27 mouse cellular contexts compared by ENCODE assay signal in the genomic region with DNA sequence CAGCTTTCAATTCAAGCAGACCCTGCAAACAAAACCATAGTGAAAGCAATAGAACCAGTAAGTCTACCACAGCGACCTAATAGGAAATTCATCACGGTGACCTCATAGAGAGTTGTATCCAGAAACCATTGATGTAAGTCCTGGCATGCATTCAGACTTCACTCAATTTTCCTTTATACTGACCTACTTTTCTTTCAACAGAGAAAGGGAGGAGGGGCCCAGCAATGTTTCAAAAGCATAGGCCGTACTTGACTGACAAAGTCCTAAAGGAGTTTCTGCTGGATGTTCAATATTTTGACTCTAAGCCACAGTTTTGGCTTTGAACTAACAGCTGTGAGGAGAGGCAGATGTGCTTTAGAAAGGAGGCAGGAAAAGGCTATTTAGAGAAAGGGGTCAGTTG.
DNase-seq lines count a peak whose midpoint lies in the region; ATAC-seq and TF ChIP-seq lines count a peak whose summit lies in the region.
"Had no signal": no experiment of that assay in that cellular context is flagged by ENCODE, and none has a peak within 500 bp of the region (broad histone marks: within the 10 kb centered on the region; RNA-seq: fewer than 3 reads in every experiment).

No protein-coding gene starts in this region.

- H3K4me1 ChIP-seq in forebrain, embryonic 15.5 days = peaks cover 6% of the 10 kb centered on the region; the same call in 1 of the 2 replicates
- no peaks in the 10 kb centered on the region for H3K4me1 ChIP-seq in forebrain, embryonic 11.5 days (replicated peaks; ENCODE audit: control insufficient read depth, insufficient read depth, low read length)
- no peaks in the 10 kb centered on the region for H3K4me1 ChIP-seq in lung, embryonic 14.5 days (ENCODE audit: insufficient read depth)
- H3K4me1 ChIP-seq: embryonic facial prominence, embryonic 13.5 days; heart, embryonic 12.5 days; hindbrain, embryonic 15.5 days; limb, embryonic 15.5 days; liver, embryonic 13.5 days; neural tube, embryonic 13.5 days had no signal

- H3K4me3 ChIP-seq in forebrain, embryonic 15.5 days = no peak overlapping the region
- no peak overlapping the region for H3K4me3 ChIP-seq in forebrain, embryonic 11.5 days (ENCODE audit: low read depth, low read length)
- no peak overlapping the region for H3K4me3 ChIP-seq in lung, embryonic 14.5 days (ENCODE audit: low read depth, low read length)
- H3K4me3 ChIP-seq: embryonic facial prominence, embryonic 13.5 days; erythroblast, embryonic 14.5 days; heart, embryonic 12.5 days; hindbrain, embryonic 15.5 days; limb, embryonic 15.5 days; liver, embryonic 13.5 days; neural tube, embryonic 13.5 days had no signal

- WGBS in forebrain, embryonic 15.5 days = 14% methylated on average over 3 of the region's 3 CpGs
- WGBS in forebrain, embryonic 11.5 days = 61% methylated on average over 3 of the region's 3 CpGs
- WGBS in lung, embryonic 14.5 days = 72% methylated on average over 3 of the region's 3 CpGs

- TF ChIP-seq CTCF in lung, embryonic 14.5 days (IDR thresholded peaks at IDR 0.05; ENCODE audit: low read depth) = no peak

- H3K9ac ChIP-seq in forebrain, embryonic 15.5 days (replicated peaks) = no peak overlapping the region
- no peak overlapping the region for H3K9ac ChIP-seq in forebrain, embryonic 11.5 days (ENCODE audit: low read length)
- H3K9ac ChIP-seq in lung, embryonic 14.5 days = no peak overlapping the region
- H3K9ac ChIP-seq: embryonic facial prominence, embryonic 13.5 days; heart, embryonic 12.5 days; hindbrain, embryonic 15.5 days; limb, embryonic 15.5 days; liver, embryonic 13.5 days; neural tube, embryonic 13.5 days had no signal

- no peak for DNase-seq in forebrain, embryonic 11.5 days (ENCODE audit: low spot score)
- DNase-seq in lung, embryonic 14.5 days = peak; percentile 18
- DNase-seq in lung, postnatal 10 days = no peak
- peak; percentile 31 for DNase-seq in brain, adult 2 months (ENCODE audit: low read depth, low spot score)
- peak; percentile 29 for DNase-seq in retina, embryonic 14.5 days (ENCODE audit: low spot score)
- DNase-seq in spleen, postnatal 36 days (ENCODE audit: low spot score in 2 of 2) = no peak
- DNase-seq: adrenal gland, adult 8-10 months; cerebellum, adult 11 months; cerebellum, adult 9-11 months; embryo, embryonic 11 days; gastrocnemius, postnatal 36 days; heart, adult 18-20 months; kidney, adult 18-20 months; kidney, postnatal 4 days; liver, embryonic 13.5 days; lung, adult 18-20 months; lung, postnatal 36 days had no signal

- H3K27me3 ChIP-seq in forebrain, embryonic 15.5 days = no peaks in the 10 kb centered on the region
- no peaks in the 10 kb centered on the region for H3K27me3 ChIP-seq in forebrain, embryonic 11.5 days (ENCODE audit: control insufficient read depth, insufficient read depth, low read length)
- H3K27me3 ChIP-seq in lung, embryonic 14.5 days (ENCODE audit: insufficient read depth, low read length) = no peaks in the 10 kb centered on the region
- H3K27me3 ChIP-seq: embryonic facial prominence, embryonic 13.5 days; heart, embryonic 12.5 days; hindbrain, embryonic 15.5 days; limb, embryonic 15.5 days; liver, embryonic 13.5 days; neural tube, embryonic 13.5 days had no signal

- no peaks in the 10 kb centered on the region for H3K36me3 ChIP-seq in forebrain, embryonic 15.5 days
- no peaks in the 10 kb centered on the region for H3K36me3 ChIP-seq in forebrain, embryonic 11.5 days (ENCODE audit: control insufficient read depth, insufficient read depth, low read length)
- H3K36me3 ChIP-seq in lung, embryonic 14.5 days (ENCODE audit: insufficient read depth) = no peaks in the 10 kb centered on the region
- H3K36me3 ChIP-seq: embryonic facial prominence, embryonic 13.5 days; heart, embryonic 12.5 days; hindbrain, embryonic 15.5 days; limb, embryonic 15.5 days; liver, embryonic 13.5 days; neural tube, embryonic 13.5 days had no signal

- no peaks in the 10 kb centered on the region for H3K9me3 ChIP-seq in forebrain, embryonic 15.5 days
- H3K9me3 ChIP-seq in forebrain, embryonic 11.5 days (ENCODE audit: control insufficient read depth, low read length) = no peaks in the 10 kb centered on the region
- no peaks in the 10 kb centered on the region for H3K9me3 ChIP-seq in lung, embryonic 14.5 days (ENCODE audit: low read depth, low read length)
- H3K9me3 ChIP-seq: embryonic facial prominence, embryonic 13.5 days; heart, embryonic 12.5 days; hindbrain, embryonic 15.5 days; limb, embryonic 15.5 days; liver, embryonic 13.5 days; neural tube, embryonic 13.5 days had no signal

- H3K27ac ChIP-seq in forebrain, embryonic 15.5 days (replicated peaks) = no peak overlapping the region
- no peak overlapping the region for H3K27ac ChIP-seq in forebrain, embryonic 11.5 days (ENCODE audit: low read depth, low read length)
- H3K27ac ChIP-seq in lung, embryonic 14.5 days (ENCODE audit: low read depth) = no peak overlapping the region
- H3K27ac ChIP-seq: embryonic facial prominence, embryonic 13.5 days; hindbrain, embryonic 15.5 days; limb, embryonic 15.5 days; liver, embryonic 13.5 days; neural tube, embryonic 13.5 days had no signal

- ATAC-seq in forebrain, embryonic 15.5 days (replicated peaks) = peak; percentile 81
- no peak for ATAC-seq in forebrain, embryonic 11.5 days (replicated peaks; ENCODE audit: low FRiP score)
- ATAC-seq in lung, embryonic 14.5 days (ENCODE audit: insufficient read depth) = no peak
- ATAC-seq in activated CD4-positive, CD25-positive, alpha-beta regulatory T cell, adult 4 months = no peak
- ATAC-seq: CD4-positive, CD25-positive, alpha-beta regulatory T cell, adult 4 months had no signal

- no peak overlapping the region for H3K4me2 ChIP-seq in forebrain, embryonic 15.5 days (replicated peaks)
- H3K4me2 ChIP-seq in forebrain, embryonic 11.5 days (ENCODE audit: low read depth, low read length, severe bottlenecking) = no peak overlapping the region
- no peak overlapping the region for H3K4me2 ChIP-seq in lung, embryonic 14.5 days
- H3K4me2 ChIP-seq: embryonic facial prominence, embryonic 13.5 days; heart, embryonic 12.5 days; hindbrain, embryonic 15.5 days; limb, embryonic 15.5 days; liver, embryonic 13.5 days; midbrain, embryonic 11.5 days; neural tube, embryonic 13.5 days had no signal

Comparison
In these comparisons a context has a peak if more than half of its experiments do, and no peak if none do; other contexts are left out.
1. DNase-seq: peak in lung, embryonic 14.5 days (single experiment), brain, adult 2 months (single experiment) and retina, embryonic 14.5 days (single experiment); none in forebrain, embryonic 11.5 days (single experiment), lung, postnatal 10 days (single experiment) and spleen, postnatal 36 days (0 of 2).